Mouse (Mus musculus): ENCODE measurements at regions not wholly inside any gene's neighbourhood (a gene's known extent, or its start where the extent isn't known, plus 50 kb on each side); places are given as distances from the start of the nearest gene placed in this dataset.

DNA sequence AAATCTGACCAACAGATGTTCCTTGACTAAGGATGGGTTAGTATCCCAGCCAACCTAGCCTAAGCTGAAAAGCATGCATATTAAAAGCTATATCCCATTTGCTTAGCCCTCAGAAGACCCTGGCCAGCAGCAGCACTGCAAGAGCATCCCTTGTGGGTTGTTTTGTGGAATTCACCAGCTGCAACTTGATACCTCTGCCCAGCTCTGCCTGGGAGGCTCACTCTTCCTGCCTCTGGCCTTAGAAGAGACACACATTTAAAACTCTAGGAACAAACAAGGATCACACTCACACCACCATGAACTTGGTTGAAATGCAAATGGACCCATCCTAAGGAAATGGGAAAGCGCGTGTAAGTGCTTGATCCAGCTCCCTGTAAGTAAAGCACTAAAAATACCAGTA is 107.7 kb upstream of the Arl4c start:
- H3K9me3 ChIP-seq (replicated peaks; ENCODE audit: control insufficient read depth, insufficient read depth, low read length, poor library complexity, severe bottlenecking) = no peaks in the 10 kb centered on the region; the same call in 1 of the 2 replicates
- peak overlapping the region; percentile 83 for H3K27ac ChIP-seq (ENCODE audit: insufficient read depth, low read length)
- H3K36me3 ChIP-seq (ENCODE audit: control insufficient read depth, insufficient read depth, low read length, poor library complexity, severe bottlenecking) = no peaks in the 10 kb centered on the region
- H3K4me1 ChIP-seq (ENCODE audit: control insufficient read depth, insufficient read depth, low read length) = peaks cover 9% of the 10 kb centered on the region
- no peak overlapping the region for H3K9ac ChIP-seq (ENCODE audit: low read depth, poor library complexity, severe bottlenecking)
- H3K4me3 ChIP-seq (ENCODE audit: low read depth, low read length) = no peak overlapping the region
- TF ChIP-seq POLR2A (IDR thresholded peaks at IDR 0.05; ENCODE audit: insufficient read depth, low read length) (no peak), EP300 (IDR thresholded peaks at IDR 0.05; ENCODE audit: insufficient read depth, low read depth, low read length) (peak; percentile 89)
- H3K27me3 ChIP-seq (ENCODE audit: control insufficient read depth, insufficient read depth, low read length, poor library complexity, severe bottlenecking) = no peaks in the 10 kb centered on the region

DNA sequence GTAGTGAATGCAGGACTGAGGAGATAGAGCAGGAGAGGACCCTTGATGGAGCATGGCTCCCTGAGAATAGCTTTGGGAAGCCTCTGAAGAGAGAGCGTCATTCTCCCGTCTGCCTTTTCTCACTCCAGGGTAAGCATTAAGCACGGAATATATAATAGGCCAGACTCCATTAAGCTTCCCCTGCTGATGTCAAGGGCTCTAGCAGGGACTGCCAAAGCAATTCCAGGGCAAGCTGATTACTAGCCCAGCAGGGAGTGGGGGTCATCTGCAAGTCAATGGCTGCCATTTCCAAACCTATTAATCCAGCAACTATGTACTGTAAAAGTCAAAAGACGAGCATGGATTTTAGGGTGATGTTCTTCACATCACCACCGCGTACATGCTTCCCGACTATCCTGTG is 111.2 kb upstream of the Arl4c start:
- H3K4me1 ChIP-seq (ENCODE audit: control insufficient read depth, insufficient read depth, low read length) = peaks cover 9% of the 10 kb centered on the region
- H3K9ac ChIP-seq (ENCODE audit: low read depth, poor library complexity, severe bottlenecking) = no peak overlapping the region
- H3K4me3 ChIP-seq (ENCODE audit: low read depth, low read length) = no peak overlapping the region
- H3K27me3 ChIP-seq (ENCODE audit: control insufficient read depth, insufficient read depth, low read length, poor library complexity, severe bottlenecking) = no peaks in the 10 kb centered on the region
- no peak for TF ChIP-seq CTCF (IDR thresholded peaks at IDR 0.05; ENCODE audit: low read depth, low read length)
- peak; percentile 38; the same call in 1 of the 2 replicates for TF ChIP-seq EP300 (IDR thresholded peaks at IDR 0.05; ENCODE audit: insufficient read depth, low read depth, low read length)
- no peak for TF ChIP-seq POLR2A (IDR thresholded peaks at IDR 0.05; ENCODE audit: insufficient read depth, low read length)
- H3K36me3 ChIP-seq (ENCODE audit: control insufficient read depth, insufficient read depth, low read length, poor library complexity, severe bottlenecking) = no peaks in the 10 kb centered on the region
- H3K27ac ChIP-seq (ENCODE audit: insufficient read depth, low read length) = no peak overlapping the region
- no peaks in the 10 kb centered on the region for H3K9me3 ChIP-seq (replicated peaks; ENCODE audit: control insufficient read depth, insufficient read depth, low read length, poor library complexity, severe bottlenecking)

DNA sequence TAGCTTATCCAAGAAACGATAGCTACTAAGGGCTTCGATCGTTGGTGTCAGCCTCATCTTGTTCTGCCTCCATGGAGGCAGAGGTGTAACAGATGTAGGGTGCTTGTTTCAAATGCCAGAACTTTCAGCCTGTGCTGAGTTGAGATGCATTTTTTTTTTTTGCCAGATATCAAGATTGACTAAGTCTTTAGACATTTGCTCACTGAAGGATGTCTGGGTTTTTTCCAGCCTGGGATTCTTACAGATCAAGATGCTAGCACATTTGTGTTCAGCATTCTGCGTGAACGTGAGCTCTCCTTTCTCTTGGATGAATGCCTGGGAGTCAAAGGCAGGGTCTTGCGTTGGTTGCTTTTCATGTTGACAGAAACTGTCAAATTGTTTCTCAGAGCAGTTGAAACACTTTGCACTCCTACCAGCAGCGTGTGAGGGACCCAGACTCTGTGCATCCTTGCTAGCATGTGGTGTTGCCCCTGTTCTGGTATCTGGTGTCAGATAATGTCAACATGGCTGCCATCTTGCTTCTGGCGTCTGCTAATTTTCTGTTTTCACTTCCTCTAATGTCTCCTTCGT is 114.4 kb upstream of the Arl4c start:
- Histone ChIP-seq H3K27me3 (ENCODE audit: control insufficient read depth, insufficient read depth, low read length, poor library complexity, severe bottlenecking) (no peaks in the 10 kb centered on the region), H3K4me1 (ENCODE audit: control insufficient read depth, insufficient read depth, low read length) (peaks cover 3% of the 10 kb centered on the region), H3K36me3 (ENCODE audit: control insufficient read depth, insufficient read depth, low read length, poor library complexity, severe bottlenecking) (no peaks in the 10 kb centered on the region), H3K27ac (ENCODE audit: insufficient read depth, low read length) (no peak overlapping the region), H3K9me3 (replicated peaks; ENCODE audit: control insufficient read depth, insufficient read depth, low read length, poor library complexity, severe bottlenecking) (no peaks in the 10 kb centered on the region), H3K9ac (ENCODE audit: low read depth, poor library complexity, severe bottlenecking) (no peak overlapping the region), H3K4me3 (ENCODE audit: low read depth, low read length) (no peak overlapping the region)
- TF ChIP-seq CTCF (IDR thresholded peaks at IDR 0.05; ENCODE audit: low read depth, low read length) (no peak), EP300 (IDR thresholded peaks at IDR 0.05; ENCODE audit: insufficient read depth, low read depth, low read length) (no peak), POLR2A (IDR thresholded peaks at IDR 0.05; ENCODE audit: insufficient read depth, low read length) (no peak)

DNA sequence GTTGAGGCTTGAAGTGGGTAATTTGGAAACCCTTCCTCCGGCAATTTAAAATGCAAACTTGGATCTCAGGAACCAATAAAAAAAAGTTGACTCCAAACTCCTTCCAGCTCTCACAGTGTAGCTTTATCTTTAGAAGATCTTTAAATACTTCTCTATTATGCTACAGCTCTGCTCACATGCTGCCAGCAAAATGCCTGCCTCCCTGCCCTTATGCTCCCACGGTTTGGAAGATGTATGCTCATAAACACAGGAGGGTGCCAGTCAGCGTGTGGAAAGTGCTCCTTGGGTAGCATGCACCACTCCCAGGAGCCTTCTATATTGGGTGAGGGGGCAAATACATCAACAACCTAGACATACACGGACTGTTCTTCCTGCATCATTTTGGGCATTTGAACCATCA is 123.2 kb upstream of the Arl4c start:
- Histone ChIP-seq H3K27ac (ENCODE audit: insufficient read depth, low read length) (no peak overlapping the region), H3K4me3 (ENCODE audit: low read depth, low read length) (no peak overlapping the region), H3K36me3 (ENCODE audit: control insufficient read depth, insufficient read depth, low read length, poor library complexity, severe bottlenecking) (no peaks in the 10 kb centered on the region), H3K9ac (ENCODE audit: low read depth, poor library complexity, severe bottlenecking) (no peak overlapping the region), H3K9me3 (replicated peaks; ENCODE audit: control insufficient read depth, insufficient read depth, low read length, poor library complexity, severe bottlenecking) (no peaks in the 10 kb centered on the region), H3K27me3 (ENCODE audit: control insufficient read depth, insufficient read depth, low read length, poor library complexity, severe bottlenecking) (no peaks in the 10 kb centered on the region), H3K4me1 (ENCODE audit: control insufficient read depth, insufficient read depth, low read length) (no peaks in the 10 kb centered on the region)
- no peak for TF ChIP-seq POLR2A (IDR thresholded peaks at IDR 0.05; ENCODE audit: insufficient read depth, low read length)
- no peak for TF ChIP-seq EP300 (IDR thresholded peaks at IDR 0.05; ENCODE audit: insufficient read depth, low read depth, low read length)
- no peak for TF ChIP-seq CTCF (IDR thresholded peaks at IDR 0.05; ENCODE audit: low read depth, low read length)

DNA sequence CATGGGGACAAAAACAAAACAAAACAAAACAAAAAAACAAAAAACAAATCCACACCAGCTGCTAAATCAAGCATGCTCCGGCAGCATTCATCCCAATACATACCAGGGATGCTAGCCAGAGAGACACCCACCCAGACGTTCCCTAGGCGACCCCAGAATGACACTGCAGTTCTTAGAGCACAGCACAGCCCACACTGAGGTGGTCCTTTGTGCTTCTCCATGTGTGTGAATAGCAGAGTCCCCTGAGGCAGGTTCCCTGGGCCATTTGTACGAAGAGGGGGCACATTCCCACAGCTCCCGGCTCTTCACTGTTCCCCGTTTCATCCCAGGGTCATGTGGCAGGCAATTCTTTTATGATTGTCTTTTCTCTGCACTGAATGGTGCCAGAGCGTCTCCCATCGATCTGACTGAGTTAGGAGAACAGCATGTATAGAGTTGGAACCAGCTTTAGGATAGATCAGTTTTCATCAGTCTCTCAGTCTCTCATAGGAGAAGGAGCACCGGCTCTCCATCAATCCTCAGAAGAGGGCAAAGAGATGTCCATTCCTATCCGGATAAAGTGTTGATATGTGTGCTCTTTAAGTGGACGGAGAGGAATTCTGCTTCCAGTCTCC is 136.7 kb upstream of the Arl4c start:
- peaks cover 9% of the 10 kb centered on the region for H3K4me1 ChIP-seq (ENCODE audit: control insufficient read depth, insufficient read depth, low read length)
- H3K9me3 ChIP-seq (replicated peaks; ENCODE audit: control insufficient read depth, insufficient read depth, low read length, poor library complexity, severe bottlenecking) = no peaks in the 10 kb centered on the region
- H3K27ac ChIP-seq (ENCODE audit: insufficient read depth, low read length) = peak overlapping the region; percentile 68
- no peak overlapping the region for H3K9ac ChIP-seq (ENCODE audit: low read depth, poor library complexity, severe bottlenecking)
- H3K27me3 ChIP-seq (ENCODE audit: control insufficient read depth, insufficient read depth, low read length, poor library complexity, severe bottlenecking) = no peaks in the 10 kb centered on the region
- no peak overlapping the region for H3K4me3 ChIP-seq (ENCODE audit: low read depth, low read length)
- H3K36me3 ChIP-seq (ENCODE audit: control insufficient read depth, insufficient read depth, low read length, poor library complexity, severe bottlenecking) = no peaks in the 10 kb centered on the region
- TF ChIP-seq EP300 (IDR thresholded peaks at IDR 0.05; ENCODE audit: insufficient read depth, low read depth, low read length) = peak; percentile 66
- no peak for TF ChIP-seq CTCF (IDR thresholded peaks at IDR 0.05; ENCODE audit: low read depth, low read length)

DNA sequence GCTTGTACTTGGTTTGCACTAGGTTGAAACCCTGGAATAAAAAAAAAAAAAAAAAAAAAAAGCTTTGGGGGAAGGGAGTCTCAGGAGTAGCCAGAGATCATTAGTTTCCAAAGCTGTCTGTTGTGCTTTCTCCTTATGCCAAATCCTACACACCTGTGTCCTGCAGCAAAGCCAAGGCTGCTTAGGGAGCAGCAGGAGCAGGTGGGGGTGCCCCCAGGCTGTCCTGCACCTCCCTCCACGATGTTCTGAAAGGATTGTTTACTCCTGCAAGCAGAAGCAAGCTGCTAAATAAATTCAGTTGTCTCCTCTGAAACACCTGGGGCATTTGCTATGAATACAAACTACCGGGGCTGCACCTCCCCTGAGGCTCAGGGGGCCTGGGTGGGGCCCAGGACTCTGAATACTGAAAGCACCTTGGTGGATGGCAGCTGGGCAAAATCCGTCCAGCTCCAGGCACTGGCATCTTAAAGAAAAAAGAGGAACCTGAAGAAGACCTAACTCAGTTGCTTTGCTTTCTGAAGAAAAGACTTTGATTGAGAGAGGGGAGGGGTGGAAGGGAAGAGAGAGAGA is 137.5 kb upstream of the Arl4c start:
- peaks cover 9% of the 10 kb centered on the region for H3K4me1 ChIP-seq (ENCODE audit: control insufficient read depth, insufficient read depth, low read length)
- H3K9ac ChIP-seq (ENCODE audit: low read depth, poor library complexity, severe bottlenecking) = no peak overlapping the region
- no peaks in the 10 kb centered on the region for H3K27me3 ChIP-seq (ENCODE audit: control insufficient read depth, insufficient read depth, low read length, poor library complexity, severe bottlenecking)
- TF ChIP-seq POLR2A (IDR thresholded peaks at IDR 0.05; ENCODE audit: insufficient read depth, low read length) = no peak
- no peak for TF ChIP-seq CTCF (IDR thresholded peaks at IDR 0.05; ENCODE audit: low read depth, low read length)
- TF ChIP-seq EP300 (IDR thresholded peaks at IDR 0.05; ENCODE audit: insufficient read depth, low read depth, low read length) = peak; percentile 88
- peak overlapping the region; percentile 75 for H3K27ac ChIP-seq (ENCODE audit: insufficient read depth, low read length)
- H3K4me3 ChIP-seq (ENCODE audit: low read depth, low read length) = no peak overlapping the region
- H3K9me3 ChIP-seq (replicated peaks; ENCODE audit: control insufficient read depth, insufficient read depth, low read length, poor library complexity, severe bottlenecking) = no peaks in the 10 kb centered on the region
- H3K36me3 ChIP-seq (ENCODE audit: control insufficient read depth, insufficient read depth, low read length, poor library complexity, severe bottlenecking) = no peaks in the 10 kb centered on the region

Data from ES-Bruce4 (cell line).